Mouse (Mus musculus): Measurements from ENCODE around the gene Gm21887. TPM values are rescaled to one million over a fixed set of nuclear protein-coding genes. Genes with fewer than 3 reads are reported as not detected.
"Not testable (repeated sequence)": the region's sequence is repeated elsewhere in the genome, so short reads cannot be mapped to it uniquely, and the experiment has no call there.

Gene Gm21887
- total RNA-seq (2021) = 10 to 100 TPM; 48.5 to 82.4 TPM
- long read RNA-seq, partial matches to known transcripts = 1 of 22 reads
- long read RNA-seq, other reads (novel, unspliced or antisense) = 21 of 22 reads

GRCm38 (mm10) chrX:170009016-170009750 lies at the start of gene Gm21887:
TSS of gene Gm21887 (plus strand) at chrX:170009659.
- peak; percentile 67 to 92 for DNase-seq (ENCODE audit: low spot score in 2 of 2)

GRCm38 (mm10) chrX:169969337-169969736 lies 40.1 kb upstream of the Gm21887 start:
- DNase-seq (ENCODE audit: low spot score in 2 of 2) = no peak

- DNase-seq (ENCODE audit: low spot score in 2 of 2) = not testable (repeated sequence)
Observed at GRCm38 (mm10) chrX:169969765-169970164, 39.7 kb upstream of the Gm21887 start.

- DNase-seq (ENCODE audit: low spot score in 2 of 2) = not testable (repeated sequence)
Observed at GRCm38 (mm10) chrX:169970546-169970945, 38.9 kb upstream of the Gm21887 start.

GRCm38 (mm10) chrX:169971562-169971961 lies 37.9 kb upstream of the Gm21887 start:
- not testable (repeated sequence) for DNase-seq (ENCODE audit: low spot score in 2 of 2)

GRCm38 (mm10) chrX:169972131-169972530 lies 37.3 kb upstream of the Gm21887 start:
- not testable (repeated sequence) for DNase-seq (ENCODE audit: low spot score in 2 of 2)

GRCm38 (mm10) chrX:169972791-169973494 lies 36.5 kb upstream of the Gm21887 start:
- not testable (repeated sequence) for DNase-seq (ENCODE audit: low spot score in 2 of 2)

GRCm38 (mm10) chrX:169973806-169974205 lies 35.7 kb upstream of the Gm21887 start:
- not testable (repeated sequence) for DNase-seq (ENCODE audit: low spot score in 2 of 2)

GRCm38 (mm10) chrX:169974456-169974855 lies 35.0 kb upstream of the Gm21887 start:
- not testable (repeated sequence) for DNase-seq (ENCODE audit: low spot score in 2 of 2)

GRCm38 (mm10) chrX:169974974-169975373 lies 34.5 kb upstream of the Gm21887 start:
- DNase-seq (ENCODE audit: low spot score in 2 of 2) = not testable (repeated sequence)

- DNase-seq (ENCODE audit: low spot score in 2 of 2) = not testable (repeated sequence)
Observed at GRCm38 (mm10) chrX:169975681-169976131, 33.8 kb upstream of the Gm21887 start.

- DNase-seq (ENCODE audit: low spot score in 2 of 2) = not testable (repeated sequence)
Observed at GRCm38 (mm10) chrX:169976340-169976739, 33.1 kb upstream of the Gm21887 start.

GRCm38 (mm10) chrX:169977856-169978435 lies 31.5 kb upstream of the Gm21887 start:
- DNase-seq (ENCODE audit: low spot score in 2 of 2) = not testable (repeated sequence)

GRCm38 (mm10) chrX:169978436-169979381 lies 30.8 kb upstream of the Gm21887 start:
- peak in 1 of 2 experiments; percentile 66 for DNase-seq (ENCODE audit: low spot score in 2 of 2)

GRCm38 (mm10) chrX:169979461-169980202 lies 29.8 kb upstream of the Gm21887 start:
- not testable (repeated sequence) for DNase-seq (ENCODE audit: low spot score in 2 of 2)

GRCm38 (mm10) chrX:169980203-169980556 lies 29.3 kb upstream of the Gm21887 start:
- not testable (repeated sequence) for DNase-seq (ENCODE audit: low spot score in 2 of 2)

GRCm38 (mm10) chrX:169980809-169981289 lies 28.6 kb upstream of the Gm21887 start:
- DNase-seq (ENCODE audit: low spot score in 2 of 2) = no peak

- DNase-seq (ENCODE audit: low spot score in 2 of 2) = not testable (repeated sequence)
Observed at GRCm38 (mm10) chrX:169981761-169982181, 27.7 kb upstream of the Gm21887 start.

- not testable (repeated sequence) for DNase-seq (ENCODE audit: low spot score in 2 of 2)
Observed at GRCm38 (mm10) chrX:169982606-169983400, 26.7 kb upstream of the Gm21887 start.
